Mouse (Mus musculus) kidney, embryonic 14.5 days (tissue): Measurements from ENCODE around the gene Slc30a9. TPM values are rescaled to one million over a fixed set of nuclear protein-coding genes. Genes with fewer than 3 reads are reported as not detected.
A peak's percentile ranks its signal among the peaks of the same experiment; 100 is the strongest.

Source experiments
- ATAC-seq: fragments of 200-750 bp; cut with Nextera tagmentation; 2 replicates; pipeline ENCODE4 v1.8.0; 2017; ENCODE audit warnings: moderate number of reproducible peaks, mild to moderate bottlenecking, moderate TSS enrichment, moderate library complexity; ENCODE audit not compliant: low FRiP score, low TSS enrichment
- H3K27ac ChIP-seq: fragments of 300-500 bp; sonication (generic); 2 replicates; pipeline ENCODE4 v1.5.1; 2014; ENCODE audit warnings: low read depth, mild to moderate bottlenecking, low read length, moderate library complexity, mixed read lengths
- H3K27me3 ChIP-seq: fragments of 300-500 bp; sonication (generic); 2 replicates; pipeline ENCODE4 v1.6.1; 2014; ENCODE audit warnings: mild to moderate bottlenecking, low read length; ENCODE audit not compliant: control insufficient read depth, insufficient read depth
- H3K36me3 ChIP-seq: fragments of 300-500 bp; sonication (generic); 2 replicates; pipeline ENCODE4 v1.6.1; 2014; ENCODE audit warnings: low read length, mixed read lengths; ENCODE audit not compliant: control insufficient read depth, insufficient read depth
- H3K4me1 ChIP-seq: fragments of 300-500 bp; sonication (generic); 2 replicates; pipeline ENCODE4 v1.6.1; 2014; ENCODE audit warnings: low read length, mixed read lengths; ENCODE audit not compliant: control insufficient read depth, insufficient read depth
- H3K4me2 ChIP-seq: fragments of 300-500 bp; sonication (generic); replicated peaks from 2 replicates; pipeline ENCODE4 v1.6.1; 2014; ENCODE audit warnings: low read depth, mild to moderate bottlenecking, low read length
- H3K4me3 ChIP-seq: fragments of 300-500 bp; sonication (generic); 2 replicates; pipeline ENCODE4 v1.5.1; 2014; ENCODE audit warnings: mild to moderate bottlenecking, low read length
- H3K9ac ChIP-seq: fragments of 300-500 bp; sonication (generic); 2 replicates; pipeline ENCODE4 v1.6.1; 2014; ENCODE audit warnings: low read depth, mild to moderate bottlenecking, low read length, moderate library complexity
- H3K9me3 ChIP-seq: fragments of 300-500 bp; sonication (generic); 2 replicates; pipeline ENCODE4 v1.6.1; 2016; ENCODE audit warnings: low read length; ENCODE audit not compliant: control insufficient read depth
- WGBS: fragments of 180-500 bp; shearing (Covaris S2); extraction: QIAGEN DNeasy Blood & Tissue Kit; methylation state at CpG from one replicate; pipeline ENCODE4 v1.1.7; 2014; 5-methylcytosine and 5-hydroxymethylcytosine counted together
- polyA plus RNA-seq: library from polyadenylated mRNA; unstranded; fragments of >200 nt; fragmentation: Nextera tagmentation; extraction: Ambion mirVana; gene quantifications from 2 replicates; pipeline ENCODE4 v1.2.1, GENCODE M21; 2014

The Slc30a9 gene
- polyA plus RNA-seq, 1 experiment from 2014 or later, result 128 TPM

DNA sequence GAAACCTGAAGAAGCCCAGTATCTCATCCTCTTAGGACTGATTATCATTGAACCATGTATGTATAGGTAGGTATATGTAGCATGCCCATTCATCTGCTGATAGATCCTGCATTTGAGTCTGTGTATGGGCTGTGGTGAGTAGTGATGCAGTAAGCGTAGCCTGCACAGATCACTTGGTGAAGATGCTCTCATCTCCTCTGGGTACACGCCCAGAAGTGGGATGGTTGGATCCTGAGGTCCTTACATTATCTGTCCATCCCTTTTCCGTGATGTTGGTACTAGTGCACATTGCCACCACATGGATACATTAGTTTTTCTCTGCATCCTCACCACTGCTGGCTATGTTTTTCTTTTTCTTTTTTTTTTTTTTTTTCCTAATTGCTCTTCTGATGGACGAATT is 26.9 kb upstream of the Slc30a9 start:
- H3K4me3 ChIP-seq, result no peak overlapping the region
- H3K27ac ChIP-seq, result no peak overlapping the region
- no peak for ATAC-seq
- WGBS, result 95% methylated on average over 4 of the region's 4 CpGs
- no peaks in the 10 kb centered on the region for H3K9me3 ChIP-seq
- no peaks in the 10 kb centered on the region for H3K27me3 ChIP-seq
- H3K4me2 ChIP-seq, result no peak overlapping the region
- H3K9ac ChIP-seq, result no peak overlapping the region
- peaks cover 21% of the 10 kb centered on the region for H3K36me3 ChIP-seq
- no peaks in the 10 kb centered on the region for H3K4me1 ChIP-seq

DNA sequence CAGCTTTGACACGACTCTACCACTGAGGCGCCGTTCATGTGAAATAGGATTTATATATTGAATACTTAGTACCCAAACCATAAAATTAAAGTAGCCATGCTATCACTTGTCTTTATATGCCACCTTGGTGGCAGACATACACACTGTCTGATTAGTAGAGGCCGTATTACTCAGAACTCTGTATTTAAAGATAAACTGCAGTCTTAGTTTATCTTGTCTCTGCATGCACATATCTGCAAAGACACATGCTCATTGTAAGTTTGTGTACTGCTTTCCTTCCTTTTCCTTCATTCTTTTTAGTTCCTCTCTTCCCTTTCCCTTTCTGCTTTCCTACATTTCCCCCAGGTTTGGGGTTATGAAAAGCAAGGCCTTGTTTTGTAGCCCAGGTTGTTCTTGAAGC is 26.4 kb upstream of the Slc30a9 start:
- Histone ChIP-seq H3K36me3 (peaks cover 26% of the 10 kb centered on the region), H3K27ac (no peak overlapping the region), H3K4me2 (no peak overlapping the region), H3K4me3 (no peak overlapping the region), H3K4me1 (no peaks in the 10 kb centered on the region), H3K9ac (no peak overlapping the region), H3K27me3 (no peaks in the 10 kb centered on the region), H3K9me3 (no peaks in the 10 kb centered on the region)
- ATAC-seq, result no peak
- 93% methylated on average over 4 of the region's 4 CpGs for WGBS

DNA sequence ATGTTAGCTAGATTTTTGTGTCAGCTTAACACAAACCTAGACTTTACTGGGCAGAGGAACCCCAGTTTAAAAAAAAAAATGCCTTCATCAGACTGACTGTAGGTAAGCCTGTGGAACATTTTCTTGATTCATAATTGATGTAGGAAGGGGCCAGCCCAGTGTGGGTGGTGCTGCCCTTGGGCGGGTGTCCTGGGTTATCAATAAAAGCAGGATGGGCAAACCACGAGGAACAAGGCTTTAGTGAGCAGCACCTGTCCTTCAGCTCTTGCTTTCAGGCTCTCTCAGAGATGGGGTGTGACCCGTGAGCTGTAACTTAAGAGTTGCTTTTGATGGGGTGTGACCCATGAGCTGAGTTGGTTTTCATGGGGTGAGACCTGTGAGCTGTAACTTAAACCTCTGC is 11.7 kb upstream of the Slc30a9 start:
- no peak overlapping the region for H3K4me3 ChIP-seq
- ATAC-seq, result peak; percentile 76
- H3K4me1 ChIP-seq, result no peaks in the 10 kb centered on the region
- no peaks in the 10 kb centered on the region for H3K9me3 ChIP-seq
- whole genome bisulfite sequencing, result 43% methylated on average over 3 of the region's 3 CpGs
- H3K27me3 ChIP-seq, result no peaks in the 10 kb centered on the region
- H3K4me2 ChIP-seq, result no peak overlapping the region
- no peak overlapping the region for H3K9ac ChIP-seq
- H3K27ac ChIP-seq, result no peak overlapping the region
- H3K36me3 ChIP-seq, result peaks cover 2% of the 10 kb centered on the region; the same call in 1 of the 2 replicates

DNA sequence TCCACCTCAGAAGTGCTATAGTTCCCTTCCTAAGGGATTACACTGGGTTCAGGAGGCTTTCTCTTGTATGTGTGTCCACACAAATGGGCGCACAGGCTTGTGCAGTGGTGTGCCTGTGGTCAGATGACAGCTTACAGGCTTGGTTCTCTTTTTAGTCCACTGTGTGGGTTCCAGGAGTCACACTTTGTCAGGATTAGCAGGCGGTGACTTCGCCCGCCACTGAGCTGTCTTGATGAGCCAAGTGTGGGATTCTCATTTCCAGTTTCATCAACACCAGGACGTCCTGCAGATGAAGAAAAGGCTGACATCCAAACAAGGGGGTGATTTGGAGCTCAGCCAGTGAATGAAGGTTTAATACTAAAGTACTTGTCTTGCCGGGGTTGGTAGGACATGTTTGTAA is 11.1 kb upstream of the Slc30a9 start:
- no peaks in the 10 kb centered on the region for H3K4me1 ChIP-seq
- H3K9me3 ChIP-seq, result no peaks in the 10 kb centered on the region
- H3K36me3 ChIP-seq, result no peaks in the 10 kb centered on the region; the same call in 1 of the 2 replicates
- no peak overlapping the region for H3K4me2 ChIP-seq
- no peak overlapping the region for H3K4me3 ChIP-seq
- 87% methylated on average over 6 of the region's 6 CpGs for WGBS
- H3K9ac ChIP-seq, result no peak overlapping the region
- no peaks in the 10 kb centered on the region for H3K27me3 ChIP-seq
- H3K27ac ChIP-seq, result no peak overlapping the region
- no peak for ATAC-seq

DNA sequence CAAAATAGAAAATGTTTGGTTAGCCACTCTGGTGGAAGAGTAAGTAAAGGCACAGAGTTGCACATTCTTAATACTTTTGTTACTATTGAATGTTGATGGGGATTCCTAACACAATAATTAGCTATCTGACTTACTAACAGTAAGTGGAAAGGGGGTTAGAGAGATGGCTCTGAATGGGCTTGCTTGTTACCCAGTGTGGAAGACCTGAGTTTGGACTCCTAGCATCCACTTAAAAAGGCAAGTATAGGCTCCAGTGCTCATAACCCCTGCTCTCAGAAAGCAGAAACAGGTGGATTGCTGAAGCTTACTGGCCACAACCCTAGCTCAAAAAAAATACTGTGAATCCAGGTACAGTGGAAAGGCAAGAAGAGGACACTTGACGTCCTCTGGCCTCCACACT is 10.6 kb upstream of the Slc30a9 start:
- Histone ChIP-seq H3K4me3 (no peak overlapping the region), H3K36me3 (no peaks in the 10 kb centered on the region; the same call in 1 of the 2 replicates), H3K27me3 (no peaks in the 10 kb centered on the region), H3K27ac (no peak overlapping the region), H3K4me2 (no peak overlapping the region), H3K4me1 (no peaks in the 10 kb centered on the region), H3K9ac (no peak overlapping the region), H3K9me3 (no peaks in the 10 kb centered on the region)
- ATAC-seq, result no peak
- WGBS, result 97% methylated on average over 1 of the region's 1 CpGs

DNA sequence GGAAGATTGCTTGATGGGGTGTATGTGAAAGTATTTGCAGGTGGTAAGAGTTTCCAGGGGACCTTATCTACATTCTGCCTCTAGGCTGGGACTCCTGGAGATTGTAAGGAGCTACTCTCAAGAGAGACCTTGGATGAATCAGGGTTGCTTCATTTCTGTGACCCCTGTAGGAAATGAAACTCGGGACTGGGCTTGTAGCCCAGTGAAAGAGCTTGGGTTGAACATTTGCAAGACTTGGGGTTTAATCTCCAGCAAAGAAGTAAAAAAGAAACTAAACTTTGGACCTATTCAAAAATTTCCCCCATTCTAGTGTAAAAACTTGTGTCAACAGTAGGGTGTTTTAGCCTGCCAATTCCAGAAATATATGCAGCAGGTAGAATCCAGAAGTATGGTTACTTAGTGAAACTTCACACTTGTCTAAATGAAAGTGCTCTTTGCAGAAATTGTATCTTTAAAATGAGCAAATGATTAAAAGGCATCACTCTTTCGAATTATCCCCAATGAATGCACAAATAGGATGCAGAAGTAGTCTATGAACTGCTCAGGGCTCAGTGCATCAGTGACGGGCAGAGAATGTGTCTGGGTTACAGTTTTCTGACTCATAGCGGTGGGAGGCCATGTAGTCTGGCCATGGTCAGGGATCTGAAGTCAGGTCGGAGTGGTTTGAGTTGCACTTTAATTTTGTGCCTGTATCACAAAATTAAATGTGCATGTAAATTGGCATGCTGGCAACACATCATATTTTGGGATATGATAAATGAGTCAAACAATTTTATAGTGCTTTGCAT is 9.5 kb upstream of the Slc30a9 start:
- 88% methylated on average over 5 of the region's 5 CpGs for WGBS
- Histone ChIP-seq H3K9ac (no peak overlapping the region), H3K27ac (no peak overlapping the region)

DNA sequence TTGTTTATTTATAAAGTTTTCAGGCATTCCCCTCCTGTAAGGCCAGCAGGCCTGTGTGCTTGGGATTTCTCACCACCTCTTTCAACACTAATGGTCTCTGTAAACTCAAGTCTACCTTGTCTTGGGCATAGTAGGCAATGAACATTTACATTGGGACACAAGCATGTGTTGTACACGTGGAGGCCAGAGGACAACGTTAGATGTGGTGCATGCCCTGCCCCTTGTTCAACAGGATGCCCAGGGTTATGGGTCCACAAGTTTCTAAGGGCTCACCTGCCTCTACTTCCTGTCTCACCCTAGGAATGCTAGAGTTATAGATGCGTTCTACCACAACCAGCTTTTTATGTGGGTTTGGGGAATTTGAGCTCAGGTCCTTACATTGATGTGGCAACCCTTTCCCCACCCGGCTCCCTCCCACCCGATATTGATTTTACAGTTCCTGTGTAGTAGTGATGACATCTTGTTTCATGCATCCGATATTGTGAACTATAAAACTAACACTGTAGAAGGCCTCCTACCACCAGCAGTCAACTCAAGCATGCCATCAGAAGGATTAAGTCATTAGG is 6.8 kb upstream of the Slc30a9 start:
- no peak for ATAC-seq
- Histone ChIP-seq H3K4me2 (no peak overlapping the region), H3K27ac (no peak overlapping the region), H3K27me3 (no peaks in the 10 kb centered on the region), H3K9ac (no peak overlapping the region), H3K9me3 (no peaks in the 10 kb centered on the region), H3K4me3 (no peak overlapping the region), H3K4me1 (no peaks in the 10 kb centered on the region), H3K36me3 (no peaks in the 10 kb centered on the region)
- 88% methylated on average over 6 of the region's 6 CpGs for WGBS

More for the DNA sequence above, 9.5 kb upstream of the Slc30a9 start:
- Histone ChIP-seq H3K9me3 (no peaks in the 10 kb centered on the region), H3K4me3 (no peak overlapping the region), H3K4me2 (no peak overlapping the region), H3K36me3 (no peaks in the 10 kb centered on the region), H3K4me1 (no peaks in the 10 kb centered on the region), H3K27me3 (no peaks in the 10 kb centered on the region)
- ATAC-seq, result no peak

DNA sequence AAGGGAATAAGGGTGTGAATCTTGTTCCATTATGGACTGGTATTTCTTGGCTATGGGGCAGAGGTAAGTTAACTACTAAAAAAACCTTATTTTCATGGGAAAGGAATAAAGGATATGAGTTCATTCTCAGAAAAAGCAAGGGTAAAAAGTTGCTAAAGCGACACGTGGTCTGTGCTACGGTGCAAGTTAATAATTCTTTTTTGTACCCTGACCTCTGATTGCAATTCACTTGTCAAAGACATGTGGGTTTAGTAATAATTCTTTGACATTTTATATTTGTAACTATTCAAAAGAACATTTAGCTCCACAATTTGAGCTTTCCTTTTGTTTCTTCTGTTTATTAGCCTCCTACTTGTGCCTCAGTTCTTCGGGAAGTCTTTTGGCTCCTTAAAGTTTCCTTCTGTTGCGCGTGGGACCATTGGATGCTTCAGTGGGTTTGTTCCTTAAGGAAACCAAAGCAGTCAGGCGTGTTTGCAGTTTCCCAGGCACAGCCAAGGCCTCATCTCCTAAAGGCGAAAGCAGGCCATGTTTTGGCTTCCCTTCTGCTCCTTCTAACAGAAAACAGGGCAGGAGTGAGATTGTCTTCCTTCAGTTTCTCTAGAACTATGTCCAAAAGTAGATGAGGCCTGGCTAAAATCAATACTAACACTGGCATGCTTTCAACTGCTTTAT is 5.7 kb upstream of the Slc30a9 start:
- H3K4me1 ChIP-seq, result no peaks in the 10 kb centered on the region
- whole genome bisulfite sequencing, result 65% methylated on average over 8 of the region's 8 CpGs

DNA sequence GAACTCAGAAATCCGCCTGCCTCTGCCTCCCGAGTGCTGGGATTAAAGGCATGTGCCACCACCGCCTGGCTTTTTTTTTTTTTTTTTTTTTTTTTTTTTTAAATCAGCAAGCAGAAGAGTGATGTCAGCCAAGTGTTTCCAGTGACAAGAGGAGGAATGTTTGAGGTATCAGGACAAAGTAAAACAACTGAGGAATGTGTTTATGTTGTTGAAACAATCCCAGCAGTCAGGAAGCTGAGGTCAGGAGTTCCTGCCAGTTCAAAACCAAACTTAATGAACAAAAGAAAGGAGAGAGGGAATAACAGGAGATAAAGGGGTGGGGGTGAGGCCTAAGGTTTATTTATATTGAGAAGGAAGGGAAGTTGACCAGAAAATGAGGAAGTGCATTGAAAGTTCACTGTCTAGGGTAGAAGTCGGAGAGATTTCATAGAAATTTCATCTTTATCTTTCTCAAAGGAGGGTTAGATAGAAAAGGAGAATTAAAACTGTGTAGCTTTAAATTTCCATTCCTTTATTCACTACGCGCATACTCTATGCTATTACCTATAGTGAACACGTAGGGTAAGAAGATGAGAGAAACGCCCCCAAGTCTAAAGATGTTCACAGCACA is 4.9 kb upstream of the Slc30a9 start:
- WGBS, result 80% methylated on average over 8 of the region's 8 CpGs
- ATAC-seq, result no peak
- no peak overlapping the region for H3K27ac ChIP-seq
- no peaks in the 10 kb centered on the region for H3K36me3 ChIP-seq
- H3K27me3 ChIP-seq, result no peaks in the 10 kb centered on the region
- no peak overlapping the region for H3K4me3 ChIP-seq
- no peaks in the 10 kb centered on the region for H3K9me3 ChIP-seq
- no peak overlapping the region for H3K9ac ChIP-seq
- H3K4me2 ChIP-seq, result no peak overlapping the region
- no peaks in the 10 kb centered on the region for H3K4me1 ChIP-seq

More for the DNA sequence above, 5.7 kb upstream of the Slc30a9 start:
- Histone ChIP-seq H3K27ac (no peak overlapping the region), H3K4me3 (no peak overlapping the region), H3K9ac (no peak overlapping the region), H3K36me3 (no peaks in the 10 kb centered on the region), H3K27me3 (no peaks in the 10 kb centered on the region), H3K9me3 (no peaks in the 10 kb centered on the region), H3K4me2 (no peak overlapping the region)
- no peak for ATAC-seq
